Mouse (Mus musculus): ENCODE measurements around the gene Erg.

Erg gene

DNA sequence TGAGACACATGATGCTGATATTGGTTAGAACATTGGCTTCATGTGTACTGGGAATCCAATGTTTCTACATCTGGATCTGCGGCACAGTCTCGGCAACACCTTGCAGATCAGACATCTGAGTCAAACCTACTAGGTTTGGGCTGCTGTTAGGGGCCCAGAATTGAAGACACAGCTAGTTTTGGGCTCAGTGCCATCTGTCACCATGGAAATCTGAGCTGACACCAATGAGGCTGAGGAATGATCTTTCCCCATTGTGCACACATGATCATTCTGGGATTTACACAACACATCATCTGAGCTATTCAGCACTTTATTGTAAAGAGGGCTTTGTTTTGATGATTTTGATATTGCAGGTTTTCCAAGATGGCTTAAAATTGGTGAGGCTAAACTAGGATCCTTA is 199.4 kb downstream of the Erg start:
- no peak for DNase-seq (ENCODE audit: low spot score)

DNA sequence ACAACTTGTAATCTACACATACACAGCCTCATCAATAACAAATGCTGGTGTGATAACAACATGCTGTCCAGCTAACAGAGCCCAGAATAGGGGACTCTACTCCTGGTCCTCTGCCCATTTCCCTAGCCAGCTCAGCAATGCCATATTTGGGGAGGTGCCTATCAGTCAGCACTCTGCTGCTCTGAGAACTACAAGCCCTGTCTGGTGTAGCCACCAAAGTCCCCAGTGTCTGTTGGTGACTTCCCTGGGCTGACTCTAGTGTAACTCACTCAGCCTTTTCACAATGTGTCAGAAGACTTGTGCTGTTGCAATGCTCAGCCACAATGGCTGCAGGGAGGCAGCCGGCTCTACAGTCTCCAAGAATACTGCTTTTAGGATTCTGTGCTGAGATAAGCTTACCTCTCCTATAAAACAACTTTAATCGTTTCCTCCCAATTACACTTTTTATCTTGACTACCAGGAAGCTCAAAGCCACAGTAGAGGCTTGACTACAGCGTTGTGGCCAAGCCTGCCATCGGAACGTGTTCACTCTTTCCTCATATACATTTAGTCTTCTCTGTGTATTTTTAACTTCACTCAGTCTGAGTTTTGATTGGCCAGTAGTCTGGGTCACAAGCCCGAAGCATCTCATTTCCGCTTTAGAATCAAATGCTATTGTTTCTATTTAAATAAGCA is 201.0 kb downstream of the Erg start:
- no peak for DNase-seq (ENCODE audit: low spot score)

- no peak for DNase-seq (ENCODE audit: low spot score)
Observed at GRCm38 (mm10) chr16:95384590-95385148, 201.7 kb downstream of the Erg start.

DNA sequence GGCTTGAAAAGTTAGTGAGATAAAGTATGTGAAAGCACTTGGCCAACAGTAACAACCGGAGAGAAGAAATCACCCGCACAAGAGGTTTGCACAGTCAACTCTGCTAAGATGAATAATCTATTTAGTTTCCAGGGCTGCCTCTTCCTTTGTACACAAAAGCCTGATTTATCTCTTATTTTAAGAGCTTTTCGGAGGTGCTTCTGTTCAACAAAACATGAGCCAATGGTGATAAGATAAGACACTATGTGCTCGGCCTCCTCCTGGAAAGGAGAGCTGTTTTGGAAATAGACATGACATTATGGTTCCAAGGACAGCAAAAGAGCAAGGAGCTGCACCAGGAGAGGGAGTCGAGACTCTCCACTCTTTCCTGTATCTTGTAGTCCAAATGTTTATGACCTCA is 204.1 kb downstream of the Erg start:
- no peak for DNase-seq (ENCODE audit: low spot score)

GRCm38 (mm10) chr16:95376834-95377233 is 209.6 kb downstream of the Erg start:
- DNase-seq (ENCODE audit: low spot score) = no peak

DNA sequence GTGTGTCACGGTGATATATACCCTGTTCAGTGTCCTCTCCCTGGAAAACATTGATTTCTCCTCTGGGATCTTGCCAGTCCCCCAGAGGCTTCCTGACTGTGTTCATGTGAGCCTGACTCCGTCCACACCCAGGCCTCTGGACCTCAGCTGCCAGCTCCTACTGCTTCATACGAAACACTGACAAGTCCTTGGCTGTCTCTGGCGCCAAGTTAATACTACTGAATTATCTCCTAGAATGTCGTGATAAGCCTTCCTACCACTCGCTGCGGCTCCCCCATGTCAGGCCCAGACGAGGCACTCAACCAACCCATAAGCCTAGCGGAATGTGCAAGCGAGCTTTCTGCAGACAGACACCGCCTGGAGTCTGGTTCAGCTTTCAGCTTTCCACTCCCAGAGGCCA is 210.0 kb downstream of the Erg start:
- DNase-seq (ENCODE audit: low spot score) = no peak

GRCm38 (mm10) chr16:95374646-95375045 is 211.7 kb downstream of the Erg start:
- no peak for DNase-seq (ENCODE audit: low spot score)

- DNase-seq (ENCODE audit: low spot score) = no peak
Observed at GRCm38 (mm10) chr16:95372960-95373359, 213.4 kb downstream of the Erg start.

- DNase-seq (ENCODE audit: low spot score) = no peak
Observed at GRCm38 (mm10) chr16:95371713-95372112, 214.7 kb downstream of the Erg start.

DNA sequence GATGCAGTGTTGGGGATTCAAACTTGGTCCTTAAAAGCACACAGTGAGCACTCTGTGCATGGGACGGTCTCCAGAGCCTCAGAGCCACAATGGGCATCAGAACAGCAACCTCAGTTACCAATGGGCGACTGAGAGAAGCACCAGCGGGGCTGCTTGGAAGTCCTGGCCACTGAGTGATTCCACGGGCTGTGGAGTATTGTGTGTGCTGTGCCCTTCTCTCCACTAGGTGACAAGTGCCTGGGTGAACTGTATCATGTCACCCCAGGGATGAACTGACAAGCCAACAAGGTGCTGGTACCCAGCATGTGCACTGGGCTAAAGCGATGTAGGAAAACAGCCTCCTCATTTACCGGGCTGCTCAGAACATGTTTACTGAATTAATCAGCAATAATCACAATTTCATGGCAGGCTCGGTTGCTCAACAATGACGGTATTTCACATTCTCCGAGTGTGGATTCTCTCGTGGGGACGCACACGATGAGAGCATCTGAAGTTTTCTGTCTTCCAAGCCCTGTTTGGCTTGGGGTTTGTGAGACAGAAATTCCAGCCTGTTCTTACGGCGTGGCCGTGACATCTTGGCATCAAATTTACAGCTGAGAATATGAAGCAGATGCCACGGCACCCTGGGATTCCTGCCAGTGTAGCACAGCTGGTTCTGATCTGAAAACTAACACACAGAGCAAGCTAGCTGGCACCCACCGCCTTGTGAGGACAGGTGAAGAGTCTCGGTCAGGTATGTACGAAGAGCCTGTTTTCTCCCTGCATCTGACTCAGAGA is 219.2 kb downstream of the Erg start:
- no peak for DNase-seq (ENCODE audit: low spot score)

GRCm38 (mm10) chr16:95365214-95365613 is 221.2 kb downstream of the Erg start:
- DNase-seq (ENCODE audit: low spot score) = no peak

DNA sequence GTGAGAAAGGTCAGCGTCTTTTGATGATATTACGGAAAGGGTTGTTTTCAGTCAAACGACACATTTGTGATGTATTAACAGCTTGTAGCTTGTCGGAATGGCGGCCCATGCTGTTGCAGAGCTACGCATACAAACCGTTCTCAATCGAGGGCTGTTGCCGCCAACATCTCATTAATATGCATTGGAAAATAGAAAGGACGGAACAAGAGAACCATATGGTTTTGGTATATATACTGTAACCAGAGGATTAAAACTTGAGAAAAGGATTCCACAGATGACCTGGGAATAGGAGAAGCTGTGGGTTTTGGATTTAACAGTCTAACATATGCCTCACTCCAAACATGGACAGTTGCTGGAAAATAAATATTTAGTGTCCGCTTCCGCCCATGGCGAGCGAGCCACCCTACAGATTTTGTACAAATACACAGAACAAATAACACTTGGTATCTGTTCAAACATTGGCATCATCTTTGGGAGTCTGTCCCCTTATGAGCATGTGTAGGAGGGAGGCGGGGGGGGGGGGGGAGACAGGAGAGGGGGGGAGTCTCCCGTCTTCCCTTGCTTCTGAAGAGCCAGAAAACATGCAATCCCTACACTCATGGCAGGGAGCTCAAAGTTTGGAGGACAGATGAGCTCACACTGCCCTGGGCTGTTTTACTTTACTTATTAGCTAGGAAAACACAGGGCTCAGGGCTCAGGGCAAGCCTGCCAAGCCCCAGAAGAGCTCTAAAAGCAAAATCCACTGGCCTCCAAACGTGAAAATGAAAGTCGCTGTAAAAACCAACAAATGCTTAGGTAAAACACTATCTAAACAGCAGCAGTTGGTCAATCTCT is 222.5 kb downstream of the Erg start:
- DNase-seq (ENCODE audit: low spot score) = no peak

DNA sequence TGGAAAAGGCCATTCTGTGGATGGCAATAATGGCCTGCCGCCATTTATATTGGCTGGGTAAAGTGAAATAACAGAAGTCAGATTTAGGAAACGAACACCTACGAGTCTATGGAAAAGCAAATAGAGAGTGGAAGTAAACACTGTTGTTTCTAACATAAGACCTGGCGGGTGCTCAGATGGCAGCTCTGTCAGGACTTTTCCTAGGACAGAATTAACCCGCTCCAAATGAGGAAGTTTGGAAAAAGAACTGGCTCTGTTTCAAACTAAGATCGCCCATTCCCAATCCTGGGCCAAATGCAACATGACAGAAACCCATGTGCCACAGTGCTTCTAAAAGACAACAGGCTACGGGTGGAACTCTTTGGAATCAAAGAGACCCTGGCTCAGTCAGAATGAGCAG is 224.4 kb downstream of the Erg start:
- no peak for DNase-seq (ENCODE audit: low spot score)

DNA sequence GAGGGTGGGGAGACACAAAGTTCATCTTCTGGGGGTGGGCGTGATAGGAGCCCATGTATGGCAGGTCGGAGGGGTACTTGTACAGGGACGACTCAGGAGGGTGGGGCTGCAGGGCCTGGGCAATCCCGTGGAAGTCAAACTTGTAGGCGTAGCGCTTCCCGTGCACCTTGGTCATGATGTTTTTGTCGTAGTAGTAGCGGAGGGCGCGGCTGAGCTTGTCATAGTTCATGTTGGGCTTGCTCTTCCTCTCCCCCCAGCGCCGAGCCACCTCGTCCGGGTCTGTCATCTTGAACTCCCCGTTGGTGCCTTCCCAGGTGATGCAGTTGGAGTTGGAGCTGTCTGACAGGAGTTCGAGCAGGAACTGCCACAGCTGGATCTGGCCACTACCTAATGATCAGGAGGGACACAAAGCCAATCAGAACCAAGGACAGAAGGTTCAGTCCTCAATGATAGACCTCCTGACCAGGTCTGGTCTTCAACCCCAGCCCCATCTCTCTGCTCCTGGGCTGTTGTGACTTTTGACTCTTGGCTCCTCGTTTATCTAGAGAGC is 225.4 kb downstream of the Erg start:
- DNase-seq (ENCODE audit: low spot score) = no peak

DNA sequence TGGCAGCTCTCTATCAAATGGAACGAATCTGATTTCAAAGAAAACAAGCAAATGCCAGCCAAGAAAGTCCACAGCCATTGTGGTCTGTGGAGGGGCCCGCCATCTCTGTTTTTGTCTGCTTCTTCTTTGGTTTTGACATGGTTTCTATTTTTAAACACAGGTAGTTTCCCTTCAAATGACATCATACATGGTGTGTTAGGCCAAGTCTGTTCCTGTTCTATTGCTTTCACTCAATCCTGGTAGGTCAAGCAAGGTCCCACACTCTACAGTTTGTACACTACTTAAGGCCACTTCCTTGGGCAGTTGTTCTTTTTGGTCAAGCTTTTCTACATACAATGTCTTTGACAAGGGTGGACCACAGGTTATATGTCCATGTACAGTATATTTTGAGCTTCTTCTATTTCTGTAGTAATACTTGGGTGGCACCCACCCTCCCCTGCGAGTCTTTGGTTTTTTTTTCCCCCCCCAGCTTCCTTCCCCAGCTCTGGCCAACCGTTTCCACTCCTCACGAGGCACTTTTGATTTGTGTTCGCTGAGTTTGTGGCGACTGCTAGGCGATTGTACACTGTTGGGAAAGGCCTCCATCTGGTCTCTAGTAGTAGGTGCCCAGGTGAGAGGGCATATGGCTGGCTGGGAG is 226.1 kb downstream of the Erg start:
- no peak for DNase-seq (ENCODE audit: low spot score)

GRCm38 (mm10) chr16:95356962-95357955 is 229.1 kb downstream of the Erg start:
- no peak for DNase-seq (ENCODE audit: low spot score)

DNA sequence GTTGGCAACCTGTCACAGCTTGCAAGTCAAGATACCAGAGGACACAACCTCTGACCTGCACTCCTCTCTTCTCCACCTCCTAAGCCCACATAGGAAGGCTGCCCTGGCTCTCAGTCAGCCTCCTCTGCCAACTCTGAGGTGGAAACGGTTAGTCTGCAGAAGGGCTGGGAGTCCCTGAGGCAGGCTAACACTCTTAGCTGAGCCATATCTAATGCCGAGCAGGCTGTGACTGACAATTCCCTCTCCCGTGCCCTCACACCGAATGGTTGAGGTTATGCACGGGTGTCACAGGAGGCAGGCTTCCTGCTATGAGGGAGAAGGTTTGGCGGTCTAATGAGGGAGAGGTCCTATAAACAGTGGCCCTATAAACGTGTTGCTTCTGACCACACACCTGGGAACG is 232.6 kb downstream of the Erg start:
- no peak for DNase-seq (ENCODE audit: low spot score)

DNA sequence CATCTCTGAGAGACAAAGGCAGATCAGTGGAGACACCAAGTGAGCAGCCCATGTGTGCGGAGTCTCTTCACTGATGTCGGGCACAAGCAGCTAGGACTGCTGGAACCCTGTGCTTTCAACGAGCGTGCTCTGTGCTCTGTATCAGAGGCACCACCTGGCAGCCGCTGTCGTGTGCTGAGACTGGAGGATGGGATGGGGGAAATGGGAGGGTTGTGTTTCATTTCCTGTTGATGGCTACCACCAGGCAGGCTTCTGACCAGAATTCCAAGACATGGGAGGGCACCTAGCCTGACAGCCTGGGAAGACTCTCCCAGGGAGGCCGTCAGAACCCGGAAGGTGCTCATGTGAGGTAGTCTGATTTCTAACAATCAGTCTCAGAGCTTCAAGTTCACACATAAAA is 234.1 kb downstream of the Erg start:
- DNase-seq (ENCODE audit: low spot score) = no peak

- peak; percentile 73 for DNase-seq (ENCODE audit: low spot score)
Observed at GRCm38 (mm10) chr16:95350499-95350898, 235.9 kb downstream of the Erg start.

DNA sequence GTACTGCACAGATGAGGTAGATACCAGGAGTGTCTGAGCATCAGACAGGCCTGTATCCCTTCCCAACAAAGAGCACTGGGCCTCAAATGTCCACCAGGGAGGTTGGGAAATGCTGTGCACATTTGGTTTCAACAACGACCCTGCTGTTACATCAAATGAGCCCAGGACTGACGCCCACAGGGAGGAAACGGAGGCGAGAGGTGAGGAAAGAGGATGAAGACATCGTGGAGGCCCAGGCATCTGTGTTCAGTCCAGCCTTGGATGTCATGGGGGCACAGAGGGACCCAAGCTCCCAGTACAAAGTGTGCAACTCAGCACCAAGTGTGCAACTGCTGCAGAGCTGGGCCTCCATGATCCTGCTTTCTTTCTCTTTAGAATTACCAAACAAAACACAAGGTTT is 236.6 kb downstream of the Erg start:
- no peak for DNase-seq (ENCODE audit: low spot score)

DNA sequence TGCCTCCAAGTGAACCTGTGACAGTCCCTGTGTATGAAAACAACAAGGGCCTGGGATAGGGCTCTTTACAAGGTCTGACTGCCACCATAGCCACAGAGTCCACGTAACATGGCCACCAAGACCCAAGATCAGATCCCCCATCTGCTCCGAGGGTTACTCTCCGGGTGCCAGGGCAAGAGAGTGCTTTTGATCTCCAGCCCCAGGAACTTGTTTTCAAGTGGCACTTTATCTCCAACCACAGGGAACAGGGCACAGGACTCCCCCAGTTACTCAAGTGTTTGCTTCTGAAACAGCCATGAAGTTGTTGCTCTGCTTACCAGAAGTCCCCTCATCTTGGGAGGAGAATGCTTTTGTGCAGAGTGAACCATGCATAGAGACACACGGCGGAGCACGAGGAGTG is 237.0 kb downstream of the Erg start:
- DNase-seq (ENCODE audit: low spot score) = no peak

All from testis, postnatal 10 days (tissue).